Mouse (Mus musculus): ENCODE data around the gene Sp1. TPM values are rescaled to one million over a fixed set of nuclear protein-coding genes. Genes with fewer than 3 reads are reported as not detected.
A peak's percentile ranks its signal among the peaks of the same experiment; 100 is the strongest.

Sp1 gene
- polyA plus RNA-seq, 1 experiment from 2014 or later: 16.9 TPM

GRCm38 (mm10) chr15:102458050-102458736 is 52.2 kb downstream of the Sp1 start:
- Histone ChIP-seq H3K4me3 (ENCODE audit: low read depth, low read length) (peak overlapping the region; percentile 37; the same call in 1 of the 2 replicates), H3K4me2 (replicated peaks; ENCODE audit: low read depth, low read length) (peak overlapping the region; percentile 55), H3K4me1 (ENCODE audit: control insufficient read depth, insufficient read depth, low read length) (0 out of 2 replicates have a peak, but pooled peaks cover 4% of the 10 kb centered on the region), H3K9me3 (ENCODE audit: control insufficient read depth, low read depth, low read length) (no peaks in the 10 kb centered on the region), H3K36me3 (ENCODE audit: control insufficient read depth, insufficient read depth, low read length) (no peaks in the 10 kb centered on the region), H3K27me3 (ENCODE audit: control insufficient read depth, insufficient read depth, low read length) (no peaks in the 10 kb centered on the region), H3K27ac (ENCODE audit: low read length) (no peak overlapping the region; the same call in 1 of the 2 replicates), H3K9ac (replicated peaks; ENCODE audit: low read depth, low read length) (no peak overlapping the region)
- no peak for ATAC-seq (ENCODE audit: insufficient number of reproducible peaks, insufficient read depth, low FRiP score, low read depth)
- 75% methylated on average over 5 of the region's 5 CpGs for WGBS

- Histone ChIP-seq H3K36me3 (ENCODE audit: control insufficient read depth, insufficient read depth, low read length) (no peaks in the 10 kb centered on the region), H3K4me2 (replicated peaks; ENCODE audit: low read depth, low read length) (peak within 1 kb of the TSS; percentile 55), H3K9ac (replicated peaks; ENCODE audit: low read depth, low read length) (no peak within 1 kb of the TSS), H3K27me3 (ENCODE audit: control insufficient read depth, insufficient read depth, low read length) (no peaks in the 10 kb centered on the region), H3K27ac (ENCODE audit: low read length) (no peak within 1 kb of the TSS; the same call in 1 of the 2 replicates), H3K9me3 (ENCODE audit: control insufficient read depth, low read depth, low read length) (no peaks in the 10 kb centered on the region), H3K4me1 (ENCODE audit: control insufficient read depth, insufficient read depth, low read length) (0 out of 2 replicates have a peak, but pooled peaks cover 4% of the 10 kb centered on the region), H3K4me3 (ENCODE audit: low read depth, low read length) (peak within 1 kb of the TSS; percentile 37)
- ATAC-seq (ENCODE audit: insufficient number of reproducible peaks, insufficient read depth, low FRiP score, low read depth): peak; percentile 86
- under 1% methylated on average over 19 of the region's 19 CpGs for WGBS
Observed at GRCm38 (mm10) chr15:102458904-102459317, 53.0 kb downstream of the Sp1 start, which contains the start of gene Prr13. Gene Prr13 (plus strand): TSS chr15:102459028.

DNA sequence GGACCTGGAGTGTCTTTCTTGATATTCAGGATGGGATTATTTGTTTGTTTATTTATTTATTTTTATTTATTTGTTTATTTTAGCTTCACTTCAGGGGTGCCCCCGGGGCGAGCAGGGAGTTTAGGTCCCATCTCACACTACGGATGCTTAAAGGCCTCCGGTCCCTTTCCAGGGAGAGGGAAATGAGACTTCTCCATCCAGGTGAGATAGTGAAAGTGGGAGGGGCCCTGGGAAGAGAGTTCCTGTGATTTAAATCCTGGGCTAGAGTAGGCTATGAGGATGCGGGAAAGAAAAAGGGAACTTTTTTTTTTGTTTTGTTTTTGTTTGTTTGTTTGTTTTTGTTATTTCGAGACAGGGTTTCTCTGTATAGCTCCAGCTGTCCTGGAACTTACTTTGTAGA is 53.4 kb downstream of the Sp1 start:
- WGBS: 30% methylated on average over 6 of the region's 6 CpGs
- no peak for ATAC-seq (ENCODE audit: insufficient number of reproducible peaks, insufficient read depth, low FRiP score, low read depth)
- 0 out of 2 replicates have a peak, but pooled peaks cover 4% of the 10 kb centered on the region for H3K4me1 ChIP-seq (ENCODE audit: control insufficient read depth, insufficient read depth, low read length)
- H3K36me3 ChIP-seq (ENCODE audit: control insufficient read depth, insufficient read depth, low read length): no peaks in the 10 kb centered on the region
- H3K9ac ChIP-seq (replicated peaks; ENCODE audit: low read depth, low read length): no peak overlapping the region
- no peaks in the 10 kb centered on the region for H3K27me3 ChIP-seq (ENCODE audit: control insufficient read depth, insufficient read depth, low read length)
- H3K9me3 ChIP-seq (ENCODE audit: control insufficient read depth, low read depth, low read length): no peaks in the 10 kb centered on the region
- H3K4me3 ChIP-seq (ENCODE audit: low read depth, low read length): peak overlapping the region; percentile 37
- peak overlapping the region; percentile 55 for H3K4me2 ChIP-seq (replicated peaks; ENCODE audit: low read depth, low read length)
- H3K27ac ChIP-seq (ENCODE audit: low read length): no peak overlapping the region; the same call in 1 of the 2 replicates

- Histone ChIP-seq H3K36me3 (ENCODE audit: control insufficient read depth, insufficient read depth, low read length) (no peaks in the 10 kb centered on the region), H3K4me3 (ENCODE audit: low read depth, low read length) (peak overlapping the region; percentile 37; the same call in 1 of the 2 replicates), H3K4me1 (ENCODE audit: control insufficient read depth, insufficient read depth, low read length) (0 out of 2 replicates have a peak, but pooled peaks cover 4% of the 10 kb centered on the region), H3K9ac (replicated peaks; ENCODE audit: low read depth, low read length) (no peak overlapping the region), H3K27ac (ENCODE audit: low read length) (no peak overlapping the region), H3K4me2 (replicated peaks; ENCODE audit: low read depth, low read length) (peak overlapping the region; percentile 55), H3K27me3 (ENCODE audit: control insufficient read depth, insufficient read depth, low read length) (no peaks in the 10 kb centered on the region), H3K9me3 (ENCODE audit: control insufficient read depth, low read depth, low read length) (no peaks in the 10 kb centered on the region)
- ATAC-seq (ENCODE audit: insufficient number of reproducible peaks, insufficient read depth, low FRiP score, low read depth): no peak
- 66% methylated on average over 5 of the region's 5 CpGs for WGBS
Observed at GRCm38 (mm10) chr15:102459847-102460246, 53.9 kb downstream of the Sp1 start.

DNA sequence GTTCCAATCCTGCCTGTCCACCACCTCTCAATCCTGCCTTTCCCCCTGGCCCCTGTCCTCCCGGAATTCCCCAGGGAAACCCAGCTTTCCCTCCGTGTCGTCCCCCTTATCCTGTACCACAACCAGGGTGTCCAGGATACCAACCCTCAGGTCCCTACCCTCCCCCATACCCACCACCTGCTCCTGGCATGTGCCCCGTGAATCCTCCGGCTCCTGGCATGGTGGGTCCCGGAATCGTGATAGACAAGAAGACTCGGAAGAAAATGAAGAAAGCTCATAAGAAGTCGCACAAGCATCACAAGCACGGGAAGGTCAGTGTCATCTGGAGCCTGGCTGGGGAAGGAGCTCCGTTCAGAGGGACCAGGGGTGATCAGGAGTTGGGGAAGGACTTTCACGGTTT is 54.5 kb downstream of the Sp1 start:
- no peak for ATAC-seq (ENCODE audit: insufficient number of reproducible peaks, insufficient read depth, low FRiP score, low read depth)
- Histone ChIP-seq H3K4me1 (ENCODE audit: control insufficient read depth, insufficient read depth, low read length) (0 out of 2 replicates have a peak, but pooled peaks cover 4% of the 10 kb centered on the region), H3K9ac (replicated peaks; ENCODE audit: low read depth, low read length) (no peak overlapping the region), H3K27ac (ENCODE audit: low read length) (no peak overlapping the region), H3K4me3 (ENCODE audit: low read depth, low read length) (0 out of 2 replicates have a peak overlapping the region, but pooled peaks have one; percentile 37), H3K9me3 (ENCODE audit: control insufficient read depth, low read depth, low read length) (no peaks in the 10 kb centered on the region), H3K4me2 (replicated peaks; ENCODE audit: low read depth, low read length) (peak overlapping the region; percentile 55), H3K27me3 (ENCODE audit: control insufficient read depth, insufficient read depth, low read length) (no peaks in the 10 kb centered on the region), H3K36me3 (ENCODE audit: control insufficient read depth, insufficient read depth, low read length) (no peaks in the 10 kb centered on the region)
- 80% methylated on average over 12 of the region's 12 CpGs for WGBS

GRCm38 (mm10) chr15:102460971-102461370 is 55.0 kb downstream of the Sp1 start:
- WGBS: 59% methylated on average over 4 of the region's 4 CpGs
- Histone ChIP-seq H3K9ac (replicated peaks; ENCODE audit: low read depth, low read length) (no peak overlapping the region), H3K27ac (ENCODE audit: low read length) (no peak overlapping the region), H3K4me3 (ENCODE audit: low read depth, low read length) (no peak overlapping the region), H3K4me1 (ENCODE audit: control insufficient read depth, insufficient read depth, low read length) (0 out of 2 replicates have a peak, but pooled peaks cover 4% of the 10 kb centered on the region), H3K9me3 (ENCODE audit: control insufficient read depth, low read depth, low read length) (no peaks in the 10 kb centered on the region), H3K4me2 (replicated peaks; ENCODE audit: low read depth, low read length) (0 out of 2 replicates have a peak overlapping the region, but pooled peaks have one; percentile 55), H3K36me3 (ENCODE audit: control insufficient read depth, insufficient read depth, low read length) (no peaks in the 10 kb centered on the region), H3K27me3 (ENCODE audit: control insufficient read depth, insufficient read depth, low read length) (no peaks in the 10 kb centered on the region)
- ATAC-seq (ENCODE audit: insufficient number of reproducible peaks, insufficient read depth, low FRiP score, low read depth): no peak

DNA sequence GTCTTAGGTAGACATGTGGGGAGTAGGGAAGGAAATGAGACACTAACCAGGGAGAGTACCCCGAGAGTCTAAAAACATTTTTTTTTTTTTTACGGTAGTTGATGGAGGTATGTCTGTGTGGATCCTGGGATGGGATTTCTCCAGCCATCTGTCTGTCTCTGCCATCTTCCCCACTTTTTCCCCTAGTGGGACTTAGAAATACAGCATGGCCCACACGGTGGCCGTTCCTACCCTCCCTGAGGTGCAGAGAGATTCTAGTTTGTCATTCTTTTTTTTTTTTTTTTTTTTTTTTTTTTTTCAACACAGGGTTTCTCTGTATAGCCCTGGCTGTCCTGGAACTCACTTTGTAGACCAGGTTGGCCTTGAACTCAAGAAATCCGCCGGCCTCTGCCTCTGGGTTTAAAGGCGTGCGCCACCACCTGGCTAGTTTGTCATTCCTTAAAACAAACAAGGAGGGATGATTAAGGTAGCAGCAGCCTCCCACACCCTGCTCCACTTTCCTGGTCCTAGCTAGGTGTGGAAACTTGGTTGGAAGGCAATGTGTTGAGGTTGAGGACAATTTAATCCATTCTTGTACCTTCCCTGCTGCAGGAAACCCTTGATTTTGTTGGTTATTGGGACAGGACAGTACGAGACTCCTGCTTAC is 55.6 kb downstream of the Sp1 start:
- no peak for ATAC-seq (ENCODE audit: insufficient number of reproducible peaks, insufficient read depth, low FRiP score, low read depth)
- Histone ChIP-seq H3K4me1 (ENCODE audit: control insufficient read depth, insufficient read depth, low read length) (0 out of 2 replicates have a peak, but pooled peaks cover 4% of the 10 kb centered on the region), H3K9ac (replicated peaks; ENCODE audit: low read depth, low read length) (no peak overlapping the region), H3K36me3 (ENCODE audit: control insufficient read depth, insufficient read depth, low read length) (no peaks in the 10 kb centered on the region), H3K27me3 (ENCODE audit: control insufficient read depth, insufficient read depth, low read length) (no peaks in the 10 kb centered on the region), H3K4me2 (replicated peaks; ENCODE audit: low read depth, low read length) (0 out of 2 replicates have a peak overlapping the region, but pooled peaks have one; percentile 55), H3K9me3 (ENCODE audit: control insufficient read depth, low read depth, low read length) (no peaks in the 10 kb centered on the region), H3K4me3 (ENCODE audit: low read depth, low read length) (no peak overlapping the region), H3K27ac (ENCODE audit: low read length) (no peak overlapping the region)
- 71% methylated on average over 9 of the region's 9 CpGs for WGBS

GRCm38 (mm10) chr15:102463666-102464065 is 57.7 kb downstream of the Sp1 start:
- Histone ChIP-seq H3K9me3 (ENCODE audit: control insufficient read depth, low read depth, low read length) (no peaks in the 10 kb centered on the region), H3K4me1 (ENCODE audit: control insufficient read depth, insufficient read depth, low read length) (0 out of 2 replicates have a peak, but pooled peaks cover 4% of the 10 kb centered on the region), H3K4me2 (replicated peaks; ENCODE audit: low read depth, low read length) (no peak overlapping the region), H3K27me3 (ENCODE audit: control insufficient read depth, insufficient read depth, low read length) (no peaks in the 10 kb centered on the region), H3K36me3 (ENCODE audit: control insufficient read depth, insufficient read depth, low read length) (no peaks in the 10 kb centered on the region), H3K9ac (replicated peaks; ENCODE audit: low read depth, low read length) (no peak overlapping the region), H3K4me3 (ENCODE audit: low read depth, low read length) (no peak overlapping the region), H3K27ac (ENCODE audit: low read length) (no peak overlapping the region)
- ATAC-seq (ENCODE audit: insufficient number of reproducible peaks, insufficient read depth, low FRiP score, low read depth): no peak

Data from stomach, embryonic 14.5 days (tissue).